Mouse (Mus musculus): ENCODE results near the gene Gm20388. TPM values are rescaled to one million over a fixed set of nuclear protein-coding genes. Genes with fewer than 3 reads are reported as not detected.
"Not testable (repeated sequence)": the region's sequence is repeated elsewhere in the genome, so short reads cannot be mapped to it uniquely, and the experiment has no call there.

The Gm20388 gene
- polyA plus RNA-seq, 1 experiment from 2014 or later = not detected

DNA sequence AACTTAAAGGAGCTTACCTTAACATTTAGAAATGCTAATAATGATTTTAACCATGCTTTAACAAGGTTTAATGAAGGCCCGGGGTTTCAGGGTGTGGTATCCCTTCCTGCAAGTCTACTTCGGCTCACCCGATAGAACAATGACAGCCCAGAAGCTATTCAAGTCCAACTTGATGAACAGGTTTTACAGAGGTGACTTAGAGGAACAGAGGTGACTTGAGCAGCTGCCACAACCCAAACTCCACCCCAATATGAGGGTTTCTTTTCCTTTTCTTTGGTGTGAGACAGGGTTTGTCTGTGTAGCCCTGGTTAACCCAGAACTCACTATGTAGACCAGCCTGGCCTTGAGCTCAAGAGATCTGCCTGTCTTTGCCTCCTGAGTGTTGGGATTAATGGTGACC lies 4083.4 kb downstream of the Gm20388 start:
- Histone ChIP-seq H3K4me2 (no peak overlapping the region), H3K27me3 (no peaks in the 10 kb centered on the region), H3K4me1 (no peaks in the 10 kb centered on the region), H3K36me3 (peaks cover 46% of the 10 kb centered on the region), H3K9ac (no peak overlapping the region), H3K27ac (peak overlapping the region; percentile 60), H3K4me3 (no peak overlapping the region), H3K9me3 (no peaks in the 10 kb centered on the region)
- 72% methylated on average over 3 of the region's 3 CpGs for WGBS
- ATAC-seq (ENCODE audit: insufficient number of reproducible peaks, insufficient read depth, low FRiP score, low TSS enrichment, low read depth) = peak; percentile 48; the same call in 1 of the 2 replicates

GRCm38 (mm10) chr8:123999568-123999967 lies 4088.9 kb downstream of the Gm20388 start:
- Histone ChIP-seq H3K4me3 (no peak overlapping the region), H3K9me3 (no peaks in the 10 kb centered on the region), H3K4me2 (no peak overlapping the region), H3K27ac (peak overlapping the region; percentile 69), H3K4me1 (0 out of 2 replicates have a peak, but pooled peaks cover 23% of the 10 kb centered on the region), H3K9ac (no peak overlapping the region), H3K27me3 (no peaks in the 10 kb centered on the region), H3K36me3 (peaks cover 69% of the 10 kb centered on the region)
- no peak for ATAC-seq (ENCODE audit: insufficient number of reproducible peaks, insufficient read depth, low FRiP score, low TSS enrichment, low read depth)
- WGBS = 67% methylated on average over 2 of the region's 2 CpGs

DNA sequence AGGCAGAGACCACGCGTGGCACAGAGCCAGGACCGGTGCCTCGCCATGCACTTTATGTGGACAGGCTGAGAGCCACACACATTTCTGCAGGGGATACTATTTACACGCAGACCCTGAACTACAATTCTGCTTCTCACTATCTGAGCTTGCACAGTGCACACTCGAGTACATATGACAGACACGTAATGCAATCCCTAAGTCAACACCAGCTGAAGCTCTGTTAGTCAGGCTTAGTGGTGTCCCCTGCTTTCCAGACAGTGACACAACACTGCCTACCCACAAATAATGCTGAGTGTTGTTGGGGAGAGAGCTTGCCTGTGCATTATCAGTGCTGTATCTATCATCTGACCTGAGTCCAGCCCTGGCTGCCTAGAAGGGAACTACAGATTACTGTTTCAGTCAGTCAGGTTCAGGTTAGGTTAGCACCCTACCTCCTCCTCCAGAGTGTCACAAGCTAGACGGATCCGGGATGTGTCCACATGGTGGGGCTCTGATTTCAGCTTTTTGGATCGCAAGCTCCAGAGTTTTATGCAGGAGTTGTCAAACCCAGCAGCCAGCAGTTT lies 4092.0 kb downstream of the Gm20388 start:
- ATAC-seq (ENCODE audit: insufficient number of reproducible peaks, insufficient read depth, low FRiP score, low TSS enrichment, low read depth) = no peak
- Histone ChIP-seq H3K4me2 (no peak overlapping the region), H3K9me3 (no peaks in the 10 kb centered on the region), H3K9ac (no peak overlapping the region), H3K36me3 (peaks cover 78% of the 10 kb centered on the region), H3K27ac (no peak overlapping the region), H3K4me3 (no peak overlapping the region), H3K4me1 (0 out of 2 replicates have a peak, but pooled peaks cover 23% of the 10 kb centered on the region), H3K27me3 (no peaks in the 10 kb centered on the region)
- WGBS = 82% methylated on average over 10 of the region's 10 CpGs

DNA sequence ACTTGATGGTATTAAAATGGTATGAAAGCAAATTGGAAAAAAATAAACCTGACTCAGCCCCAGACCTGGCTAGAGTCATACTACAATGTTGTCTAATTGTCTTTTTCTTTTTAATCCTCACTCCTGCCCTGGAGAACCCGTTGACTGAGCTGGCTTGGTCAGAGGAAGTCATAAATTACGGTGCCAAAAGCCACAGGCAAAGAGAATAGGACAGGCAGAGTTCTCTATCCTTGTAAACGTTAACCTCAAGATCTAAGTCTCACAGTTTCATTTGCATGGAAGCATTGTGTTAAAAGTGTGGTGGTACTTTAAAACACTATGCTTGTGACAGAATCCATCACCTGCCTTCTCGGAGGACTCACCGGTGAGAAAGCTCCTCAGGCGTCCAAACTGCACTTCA lies 4097.2 kb downstream of the Gm20388 start:
- no peak overlapping the region for H3K27ac ChIP-seq
- 0 out of 2 replicates have a peak, but pooled peaks cover 7% of the 10 kb centered on the region for H3K4me1 ChIP-seq
- H3K36me3 ChIP-seq = peaks cover 70% of the 10 kb centered on the region
- H3K9ac ChIP-seq = no peak overlapping the region
- no peak overlapping the region for H3K4me2 ChIP-seq
- H3K4me3 ChIP-seq = no peak overlapping the region
- no peaks in the 10 kb centered on the region for H3K9me3 ChIP-seq
- no peak for ATAC-seq (ENCODE audit: insufficient number of reproducible peaks, insufficient read depth, low FRiP score, low TSS enrichment, low read depth)
- H3K27me3 ChIP-seq = no peaks in the 10 kb centered on the region
- WGBS = 89% methylated on average over 6 of the region's 6 CpGs

GRCm38 (mm10) chr8:124011580-124011979 lies 4100.9 kb downstream of the Gm20388 start:
- Histone ChIP-seq H3K4me1 (peaks cover 7% of the 10 kb centered on the region; the same call in 1 of the 2 replicates), H3K27ac (no peak overlapping the region)

DNA sequence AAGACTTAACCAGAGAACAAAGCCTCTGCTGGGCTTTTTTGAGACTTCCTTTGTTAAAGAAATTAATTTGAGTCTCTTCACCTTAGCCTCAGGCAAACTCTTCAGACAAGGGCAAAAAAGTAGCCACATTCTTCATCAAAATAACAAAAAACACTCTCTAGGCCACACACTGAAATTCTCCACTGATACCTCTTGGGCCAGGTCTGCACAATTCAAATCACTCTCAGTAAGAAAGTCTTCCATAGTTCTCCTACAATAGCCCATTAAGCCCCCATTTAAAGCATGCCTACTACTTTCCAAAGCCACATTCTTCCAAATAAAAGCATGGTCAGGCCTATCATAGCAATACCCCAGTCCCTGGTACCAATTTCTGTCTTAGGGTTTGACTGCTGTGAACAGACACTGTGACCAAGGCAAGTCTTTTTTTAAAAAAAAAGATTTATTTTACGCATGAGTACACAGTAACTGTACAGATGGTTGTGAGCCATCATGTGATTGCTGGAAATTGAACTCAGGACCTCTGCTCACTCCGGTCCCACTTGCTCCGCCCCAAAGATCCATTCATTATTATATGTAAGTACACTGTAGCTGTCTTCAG lies 4101.4 kb downstream of the Gm20388 start:
- peaks cover 30% of the 10 kb centered on the region for H3K36me3 ChIP-seq
- no peaks in the 10 kb centered on the region for H3K9me3 ChIP-seq
- WGBS = 93% methylated on average over 3 of the region's 3 CpGs

More at GRCm38 (mm10) chr8:124011580-124011979, 4100.9 kb downstream of the Gm20388 start:
- no peak overlapping the region for H3K9ac ChIP-seq
- ATAC-seq (ENCODE audit: insufficient number of reproducible peaks, insufficient read depth, low FRiP score, low TSS enrichment, low read depth) = no peak
- 81% methylated on average over 3 of the region's 3 CpGs for whole genome bisulfite sequencing
- no peaks in the 10 kb centered on the region for H3K9me3 ChIP-seq
- peaks cover 35% of the 10 kb centered on the region for H3K36me3 ChIP-seq
- H3K27me3 ChIP-seq = no peaks in the 10 kb centered on the region
- H3K4me3 ChIP-seq = no peak overlapping the region
- H3K4me2 ChIP-seq = no peak overlapping the region

DNA sequence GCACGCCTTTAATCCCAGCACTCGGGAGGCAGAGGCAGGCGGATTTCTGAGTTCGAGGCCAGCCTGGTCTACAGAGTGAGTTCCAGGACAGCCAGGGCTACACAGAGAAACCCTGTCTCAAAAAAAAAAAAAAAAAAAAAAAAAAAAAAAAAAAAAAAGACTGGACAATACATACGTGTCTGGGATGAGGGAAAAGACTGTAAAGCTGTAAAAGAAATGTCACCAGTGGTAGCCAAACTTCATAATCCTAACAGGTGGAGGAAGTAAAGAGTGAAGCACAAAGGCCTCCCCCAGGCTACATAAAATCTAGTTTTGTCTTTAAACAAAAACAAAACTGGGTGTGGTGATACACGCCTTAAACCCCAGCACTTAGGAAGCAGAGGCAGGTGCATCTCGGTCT lies 4103.7 kb downstream of the Gm20388 start:
- 91% methylated on average over 7 of the region's 7 CpGs for WGBS
- not testable (repeated sequence) for H3K27me3 ChIP-seq

More for the DNA sequence above, 4101.4 kb downstream of the Gm20388 start:
- H3K4me2 ChIP-seq = no peak overlapping the region
- no peak overlapping the region for H3K27ac ChIP-seq
- H3K9ac ChIP-seq = no peak overlapping the region
- no peak overlapping the region for H3K4me3 ChIP-seq
- H3K4me1 ChIP-seq = peaks cover 7% of the 10 kb centered on the region; the same call in 1 of the 2 replicates
- no peaks in the 10 kb centered on the region for H3K27me3 ChIP-seq
- ATAC-seq (ENCODE audit: insufficient number of reproducible peaks, insufficient read depth, low FRiP score, low TSS enrichment, low read depth) = no peak

DNA sequence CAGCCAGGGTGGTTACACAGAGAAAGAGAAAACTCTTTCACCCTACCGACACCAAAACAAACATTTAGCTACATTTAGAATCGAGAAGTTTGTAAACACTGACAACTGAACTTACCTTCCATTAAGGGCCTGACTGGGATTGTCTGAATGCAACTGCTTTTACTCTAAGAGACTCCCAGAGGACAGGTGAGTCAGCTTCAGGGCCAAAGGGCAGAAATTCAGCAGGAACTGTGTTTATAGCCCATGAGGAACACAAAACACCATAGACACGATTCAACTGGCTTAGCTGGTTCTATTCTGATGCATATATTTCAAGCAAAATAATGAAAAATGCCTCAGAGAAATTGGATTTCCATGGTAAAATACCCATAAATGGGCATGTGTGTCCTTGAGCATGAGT lies 4104.1 kb downstream of the Gm20388 start:
- no peak for ATAC-seq (ENCODE audit: insufficient number of reproducible peaks, insufficient read depth, low FRiP score, low TSS enrichment, low read depth)
- Histone ChIP-seq H3K9ac (no peak overlapping the region), H3K27me3 (no peaks in the 10 kb centered on the region), H3K9me3 (no peaks in the 10 kb centered on the region), H3K27ac (no peak overlapping the region), H3K36me3 (peaks cover 5% of the 10 kb centered on the region), H3K4me1 (peaks cover 21% of the 10 kb centered on the region), H3K4me3 (no peak overlapping the region), H3K4me2 (no peak overlapping the region)
- WGBS = 78% methylated on average over 3 of the region's 3 CpGs

More for the DNA sequence above, 4103.7 kb downstream of the Gm20388 start:
- not testable (repeated sequence) for H3K27ac ChIP-seq; H3K9ac ChIP-seq; H3K4me2 ChIP-seq; ATAC-seq (ENCODE audit: insufficient number of reproducible peaks, insufficient read depth, low FRiP score, low TSS enrichment, low read depth); H3K4me3 ChIP-seq; H3K36me3 ChIP-seq; H3K9me3 ChIP-seq
- H3K4me1 ChIP-seq = peaks cover 17% of the 10 kb centered on the region

DNA sequence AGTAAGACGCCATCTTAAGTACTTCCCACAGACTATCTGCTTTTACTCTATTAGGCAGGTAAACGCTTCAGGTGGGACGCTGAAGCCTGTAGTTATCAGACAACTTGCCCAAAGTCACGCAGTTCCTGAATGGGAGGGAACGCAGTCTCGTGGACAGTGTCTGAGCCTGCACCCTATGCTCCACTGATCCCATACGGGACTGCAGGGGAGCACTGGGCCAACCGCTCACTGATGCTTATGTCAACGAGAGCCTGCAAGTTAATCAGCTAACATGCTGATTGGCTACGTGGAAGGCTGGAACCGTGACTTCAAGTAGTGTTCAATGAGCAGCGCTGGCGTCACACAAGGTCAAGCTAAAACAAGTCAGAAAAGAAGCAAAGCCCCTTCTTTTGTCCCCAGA lies 4109.1 kb downstream of the Gm20388 start:
- ATAC-seq (ENCODE audit: insufficient number of reproducible peaks, insufficient read depth, low FRiP score, low TSS enrichment, low read depth) = no peak
- Histone ChIP-seq H3K9ac (peak overlapping the region; percentile 87), H3K4me1 (peaks cover 42% of the 10 kb centered on the region), H3K9me3 (no peaks in the 10 kb centered on the region), H3K27ac (peak overlapping the region; percentile 48; the same call in 1 of the 2 replicates), H3K36me3 (peaks cover 7% of the 10 kb centered on the region), H3K27me3 (no peaks in the 10 kb centered on the region), H3K4me2 (peak overlapping the region; percentile 75), H3K4me3 (peak overlapping the region; percentile 88)
- WGBS = 29% methylated on average over 13 of the region's 13 CpGs

DNA sequence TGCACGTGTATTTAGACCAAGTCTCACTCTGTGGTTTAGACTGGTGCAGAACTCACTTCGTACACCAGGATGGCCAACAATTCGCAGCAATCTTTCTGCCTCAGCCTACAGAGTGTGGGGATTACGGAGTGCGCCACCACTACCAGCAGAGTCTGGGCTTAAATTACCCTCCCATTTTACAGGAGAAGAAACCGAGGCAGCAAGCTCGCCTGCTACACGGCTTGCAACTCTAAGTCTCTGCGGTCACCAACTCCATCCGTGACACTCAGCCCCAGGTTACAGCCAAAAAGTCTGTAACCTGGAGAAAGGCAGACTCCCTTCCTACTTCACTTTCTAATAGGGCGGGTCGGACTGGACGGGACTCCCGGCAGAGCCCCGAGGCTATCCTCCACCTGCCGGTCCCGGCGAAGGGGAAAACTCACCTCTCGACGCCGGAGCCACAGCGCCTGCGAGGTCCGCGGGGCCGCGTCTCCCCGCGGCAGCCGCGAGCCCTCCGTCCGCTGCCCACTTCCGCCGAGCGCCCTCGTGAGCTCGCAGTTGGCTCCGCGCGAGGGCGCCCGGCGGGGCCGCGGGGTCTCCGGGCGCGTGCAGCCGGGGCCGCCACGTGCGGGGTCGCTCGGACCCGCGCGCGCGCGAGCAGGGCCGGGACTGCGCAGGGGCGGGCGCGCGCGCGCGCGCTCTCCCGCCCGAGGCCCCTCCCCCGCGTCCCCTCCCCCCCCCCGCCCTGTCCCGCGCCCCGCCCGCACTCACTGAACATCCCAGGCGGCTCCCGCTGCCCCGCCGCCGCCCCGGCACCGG lies 4110.0 kb downstream of the Gm20388 start:
- H3K27me3 ChIP-seq = no peaks in the 10 kb centered on the region
- peak overlapping the region; percentile 75 for H3K4me2 ChIP-seq
- peak overlapping the region; percentile 87 for H3K9ac ChIP-seq
- H3K9me3 ChIP-seq = no peaks in the 10 kb centered on the region
- under 1% methylated on average over 67 of the region's 87 CpGs for WGBS
- peak overlapping the region; percentile 88 for H3K4me3 ChIP-seq
- H3K27ac ChIP-seq = peak overlapping the region; percentile 90
- H3K4me1 ChIP-seq = peaks cover 36% of the 10 kb centered on the region
- peaks cover 15% of the 10 kb centered on the region for H3K36me3 ChIP-seq
- peak; percentile 69 for ATAC-seq (ENCODE audit: insufficient number of reproducible peaks, insufficient read depth, low FRiP score, low TSS enrichment, low read depth)

GRCm38 (mm10) chr8:124021237-124022227 lies 4110.9 kb downstream of the Gm20388 start, which contains the start of the genes Taf5l and Urb2:
Gene Taf5l, minus strand, starts transcription at chr8:124021397.
Gene Urb2, plus strand, starts transcription at chr8:124021508.
- peaks cover 21% of the 10 kb centered on the region for H3K36me3 ChIP-seq
- peak within 1 kb of the TSS; percentile 87 for H3K9ac ChIP-seq
- H3K4me1 ChIP-seq = peaks cover 35% of the 10 kb centered on the region
- peak within 1 kb of the TSS; percentile 75 for H3K4me2 ChIP-seq
- peak; percentile 88 for ATAC-seq (ENCODE audit: insufficient number of reproducible peaks, insufficient read depth, low FRiP score, low TSS enrichment, low read depth)
- peak within 1 kb of the TSS; percentile 90 for H3K27ac ChIP-seq
- no peaks in the 10 kb centered on the region for H3K27me3 ChIP-seq
- peak within 1 kb of the TSS; percentile 88 for H3K4me3 ChIP-seq
- H3K9me3 ChIP-seq = no peaks in the 10 kb centered on the region
- under 1% methylated on average over 74 of the region's 74 CpGs for WGBS
